Mouse (Mus musculus) bone marrow macrophage, adult 2 months (primary cell): Measurements from ENCODE around the gene Crebrf.

Source experiments
- CTCF ChIP-seq: IDR thresholded peaks from 2 replicates; pipeline ENCODE4 v1.5.1; 2012; ENCODE audit warnings: low read depth, mild to moderate bottlenecking, low read length, moderate library complexity
- POLR2A ChIP-seq: IDR thresholded peaks from 2 replicates; pipeline ENCODE4 v1.6.1; 2012; ENCODE audit warnings: mild to moderate bottlenecking, low read depth, low read length, borderline replicate concordance

DNA sequence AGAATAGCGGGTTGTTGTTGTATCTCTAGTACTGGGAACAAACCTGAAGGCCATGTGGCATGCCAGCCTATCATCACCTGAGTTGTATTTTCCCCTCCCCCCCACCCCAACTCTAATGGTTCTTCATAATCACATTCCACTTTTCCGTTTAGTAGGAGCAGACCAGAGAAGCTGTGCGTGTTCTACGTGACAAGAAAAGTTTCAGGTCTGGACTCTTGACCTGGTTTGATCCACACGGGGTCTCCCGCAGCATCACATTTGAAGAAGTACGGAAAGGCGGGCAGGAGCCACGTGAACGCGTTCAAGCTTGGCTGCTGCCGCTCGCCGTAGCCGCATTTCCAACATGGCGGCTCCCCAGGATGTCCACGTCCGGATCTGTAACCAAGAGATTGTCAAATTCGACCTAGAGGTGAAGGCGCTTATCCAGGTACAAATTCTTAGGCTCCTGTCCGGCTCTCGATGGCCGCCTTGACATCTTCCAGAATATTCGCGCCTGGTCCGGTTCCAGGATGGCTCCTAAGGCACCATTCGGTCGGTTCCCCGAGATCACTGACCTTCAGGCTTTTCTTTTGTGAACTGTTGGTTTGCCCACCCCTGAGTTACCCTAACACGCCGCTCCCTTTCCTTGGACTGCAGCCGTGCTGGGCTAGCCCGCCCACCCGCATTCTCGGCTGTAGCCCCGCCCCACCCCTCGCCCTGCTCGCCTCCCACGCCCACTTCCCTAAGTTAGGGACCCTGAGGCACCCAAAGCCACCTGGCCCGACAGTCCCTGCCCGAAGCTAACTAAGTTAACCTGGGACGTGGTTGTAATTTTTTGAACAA, 65.5 kb downstream of the Crebrf start, which contains the start of gene Bnip1:
- no peak for TF ChIP-seq POLR2A
- TF ChIP-seq CTCF, result no peak
